Mouse (Mus musculus): ENCODE data around the gene Rac2.

Gene Rac2

DNA sequence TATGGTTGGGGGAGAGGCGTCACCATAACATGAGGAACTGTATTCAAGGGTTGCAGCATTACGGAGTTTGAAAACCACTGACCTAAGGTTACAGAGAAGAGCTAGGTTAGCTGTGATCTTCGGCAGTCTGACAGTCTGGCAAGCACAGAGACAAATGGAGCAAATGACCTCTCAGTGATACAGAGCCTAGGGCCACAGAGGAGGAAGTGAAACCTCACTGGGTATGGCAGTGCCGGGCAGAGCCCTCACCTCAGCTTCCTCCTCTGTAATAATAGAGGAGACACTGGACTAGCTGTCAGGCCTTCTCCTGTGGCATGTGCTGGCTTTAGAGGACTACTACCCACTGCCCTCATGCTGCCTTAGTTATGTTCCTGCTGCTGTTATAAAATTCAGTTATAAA is 16.3 kb upstream of the Rac2 start:
- no peak for DNase-seq (ENCODE audit: low read depth)

DNA sequence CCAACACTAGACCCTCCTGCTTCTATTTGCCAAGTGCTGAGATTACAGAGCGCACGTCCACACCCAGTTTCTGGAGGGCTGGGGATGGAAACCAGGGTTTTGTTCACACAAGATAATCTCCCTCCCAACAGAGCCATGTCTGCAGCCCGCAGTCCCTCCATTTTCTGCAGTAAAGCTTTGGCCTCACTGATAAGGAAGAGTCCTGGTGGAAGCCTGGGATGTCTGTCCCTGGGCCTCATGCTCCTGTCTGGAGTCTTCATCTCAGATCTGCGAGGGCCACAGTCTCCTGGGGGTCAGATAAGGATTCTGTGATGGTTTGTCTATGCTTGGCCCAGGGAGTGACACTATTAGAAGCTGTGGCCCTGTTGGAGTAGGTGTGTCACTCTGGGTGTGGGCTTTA is 15.5 kb upstream of the Rac2 start:
- no peak for DNase-seq (ENCODE audit: low read depth)

DNA sequence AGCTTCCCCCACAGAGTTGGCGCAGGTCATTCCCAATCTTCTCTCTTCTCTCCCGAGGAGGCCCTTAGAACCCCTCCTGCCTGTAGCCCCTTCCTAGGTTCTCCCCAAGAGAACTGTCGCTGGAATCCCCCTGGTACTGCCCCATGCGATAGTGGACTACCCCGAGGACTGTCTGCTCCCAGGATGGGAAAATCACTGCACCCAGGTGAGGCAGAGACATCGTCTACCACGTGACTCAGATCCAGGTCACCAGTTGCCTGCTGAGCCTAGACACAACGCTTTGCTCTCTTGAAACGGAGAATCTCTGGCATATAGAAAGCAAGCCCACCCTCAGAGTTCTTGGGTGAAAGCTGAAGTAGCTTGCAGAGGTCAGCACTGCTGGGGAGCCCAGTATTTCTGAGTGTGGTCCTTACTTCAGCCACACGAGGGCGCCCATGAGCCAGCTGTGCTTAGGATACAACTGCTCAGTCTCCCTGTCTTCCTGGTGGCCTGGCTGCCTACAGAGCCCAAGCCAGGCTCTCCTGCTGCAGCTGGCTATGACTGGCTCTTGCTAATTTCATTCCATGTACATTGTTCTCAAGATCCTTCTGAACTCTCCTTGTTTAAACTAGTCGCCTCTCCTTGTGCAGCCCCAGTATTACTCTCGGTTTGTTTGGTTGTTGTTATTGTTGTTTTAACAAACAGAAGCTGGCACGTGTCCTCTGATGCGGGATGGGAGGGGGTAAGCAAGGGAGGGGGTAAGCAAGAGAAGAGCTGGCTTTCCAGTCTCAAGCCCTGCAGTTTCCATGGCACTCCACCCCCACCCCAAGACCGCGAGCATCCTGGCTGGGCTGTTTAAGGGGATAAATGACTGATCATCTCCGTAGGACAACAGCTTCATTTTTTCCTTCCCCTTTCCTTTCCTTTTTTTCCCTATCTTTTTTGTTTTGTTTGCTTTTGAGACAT is 14.7 kb upstream of the Rac2 start:
- no peak for DNase-seq (ENCODE audit: low read depth)

DNA sequence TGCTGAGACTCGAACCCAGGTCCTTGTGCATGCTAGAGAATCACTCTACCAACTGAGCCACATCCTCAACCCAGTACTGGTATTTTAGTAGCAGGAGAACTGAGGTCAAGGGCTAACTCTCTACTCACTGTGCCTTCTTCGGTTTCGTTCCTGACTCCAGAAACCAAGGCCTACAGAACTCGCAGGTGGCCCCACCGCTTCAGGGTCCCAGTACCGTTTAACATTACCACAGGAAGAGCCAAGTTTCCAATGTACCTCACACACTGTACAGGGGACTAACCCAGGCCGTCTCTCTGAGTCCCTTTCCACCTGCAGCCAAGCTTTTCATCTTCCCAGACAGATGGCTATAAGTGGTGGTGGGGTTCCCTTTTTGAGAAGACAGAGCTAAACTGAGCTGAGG is 12.8 kb upstream of the Rac2 start:
- no peak for DNase-seq (ENCODE audit: low read depth)

DNA sequence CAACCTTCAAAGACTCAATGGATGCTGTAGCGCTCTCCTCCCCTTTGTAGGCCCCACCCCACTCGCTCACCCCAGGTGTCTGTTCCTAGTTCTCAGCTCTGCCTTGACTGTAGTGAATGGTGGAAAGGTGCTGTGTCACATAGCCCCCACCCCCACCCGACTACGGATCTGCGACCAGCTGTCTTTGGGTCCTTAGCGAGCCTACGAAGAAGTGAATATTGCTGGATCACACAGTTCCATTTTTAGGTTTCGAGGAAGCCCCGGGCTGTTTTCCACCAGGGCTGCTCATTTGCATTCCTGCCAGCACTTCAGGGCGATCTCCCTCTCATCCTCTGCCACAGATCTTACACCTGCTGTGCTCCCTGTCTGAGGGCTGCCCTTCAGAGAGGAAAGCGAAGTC is 10.8 kb upstream of the Rac2 start:
- no peak for DNase-seq (ENCODE audit: low read depth)

DNA sequence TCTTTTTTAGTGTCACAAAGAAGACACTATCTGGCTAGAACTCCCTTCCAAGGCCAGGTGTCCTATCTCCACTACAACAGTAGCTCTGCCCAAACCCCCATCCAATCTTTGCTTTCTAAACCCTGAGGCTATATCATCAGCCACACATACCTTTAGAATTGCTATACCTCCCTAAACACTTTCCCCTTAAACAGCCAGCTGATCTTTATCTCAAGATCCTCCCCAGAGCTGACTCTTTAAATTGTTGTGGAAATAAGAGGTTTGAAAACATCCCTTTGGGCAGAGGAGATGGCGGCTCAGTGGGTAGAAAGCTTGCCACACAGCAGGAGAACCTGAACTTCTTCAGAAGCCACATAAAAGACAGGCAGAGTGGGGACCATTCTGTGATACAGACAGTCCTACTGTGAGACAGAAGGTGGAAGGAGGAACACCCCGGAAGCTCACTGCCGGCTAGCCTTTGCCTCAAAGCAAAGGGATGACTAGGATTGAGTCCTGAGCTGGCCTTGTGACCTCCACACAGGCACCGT is 3.8 kb upstream of the Rac2 start:
- no peak for DNase-seq (ENCODE audit: low read depth)

DNA sequence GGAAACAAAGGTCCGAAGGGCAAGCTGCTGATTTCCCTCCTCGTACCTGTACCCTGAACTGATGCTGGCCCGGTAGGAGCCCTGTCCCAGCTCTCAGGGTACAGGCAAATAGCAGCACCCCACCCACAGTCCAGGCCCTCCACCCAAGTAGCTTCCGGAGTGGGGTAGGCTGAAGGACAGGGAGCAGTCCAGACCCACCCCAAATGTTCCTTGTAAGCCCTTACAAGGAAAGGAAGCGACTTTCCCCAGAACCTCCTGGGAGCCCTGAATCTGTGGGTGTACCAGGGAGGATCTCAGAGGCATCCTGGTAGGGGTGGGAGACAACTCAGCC is 348 bp downstream of the Rac2 start:
- no peak for DNase-seq (ENCODE audit: low read depth)

DNA sequence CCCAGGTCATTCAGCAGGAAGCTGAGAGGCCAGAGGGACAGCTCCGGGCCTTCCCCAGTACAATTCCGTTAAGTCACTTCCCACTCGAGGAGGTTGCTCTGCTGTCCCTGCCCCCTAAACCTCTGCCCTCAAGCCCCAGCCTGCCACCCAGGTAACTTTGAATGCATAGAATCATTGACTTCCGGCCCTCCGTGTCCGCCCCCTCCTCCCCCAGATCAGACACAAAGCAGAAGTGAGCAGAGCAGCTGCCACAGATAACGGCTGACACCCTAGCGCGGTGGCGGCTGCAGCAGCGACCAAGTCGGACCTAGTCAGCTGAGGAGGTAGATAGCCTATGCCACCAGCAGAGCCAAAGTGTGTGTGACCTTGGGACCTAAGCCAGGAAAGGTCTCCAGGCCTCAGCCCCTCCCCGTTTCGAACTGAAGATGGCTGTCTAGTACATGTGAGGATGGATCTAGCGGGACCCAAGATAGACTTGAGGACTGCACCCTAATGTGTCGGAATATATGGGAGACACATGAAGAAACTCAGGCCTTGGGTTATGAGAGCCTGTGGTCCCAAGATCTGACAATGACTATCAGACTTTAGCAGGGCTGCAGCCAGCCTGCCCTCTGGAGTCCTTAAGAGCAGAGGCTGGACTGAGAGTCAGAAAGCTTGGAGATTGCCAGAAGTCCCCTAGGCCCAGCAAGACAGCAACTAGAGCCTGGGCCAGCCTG is 871 bp downstream of the Rac2 start:
- no peak for DNase-seq (ENCODE audit: low read depth)

DNA sequence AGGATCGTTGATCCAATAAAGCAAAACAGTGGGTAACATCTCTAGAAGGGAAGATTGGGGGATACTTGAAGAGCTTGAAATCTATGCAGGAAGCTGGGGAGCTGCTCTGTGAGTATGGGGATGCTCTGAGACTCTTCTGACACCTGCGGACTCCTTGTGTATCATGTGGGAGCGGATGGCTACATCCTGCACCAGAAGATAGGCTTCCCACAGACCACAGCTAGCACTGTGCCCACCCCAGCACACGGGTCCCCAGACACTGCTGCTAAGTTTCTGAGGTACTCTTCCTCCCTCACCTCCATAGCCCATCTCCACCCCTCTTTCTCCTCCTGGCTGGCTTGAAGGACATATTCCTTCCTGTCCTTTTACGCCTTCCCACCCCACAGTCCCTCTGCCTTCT is 2.4 kb downstream of the Rac2 start:
- DNase-seq (ENCODE audit: low read depth): no peak

DNA sequence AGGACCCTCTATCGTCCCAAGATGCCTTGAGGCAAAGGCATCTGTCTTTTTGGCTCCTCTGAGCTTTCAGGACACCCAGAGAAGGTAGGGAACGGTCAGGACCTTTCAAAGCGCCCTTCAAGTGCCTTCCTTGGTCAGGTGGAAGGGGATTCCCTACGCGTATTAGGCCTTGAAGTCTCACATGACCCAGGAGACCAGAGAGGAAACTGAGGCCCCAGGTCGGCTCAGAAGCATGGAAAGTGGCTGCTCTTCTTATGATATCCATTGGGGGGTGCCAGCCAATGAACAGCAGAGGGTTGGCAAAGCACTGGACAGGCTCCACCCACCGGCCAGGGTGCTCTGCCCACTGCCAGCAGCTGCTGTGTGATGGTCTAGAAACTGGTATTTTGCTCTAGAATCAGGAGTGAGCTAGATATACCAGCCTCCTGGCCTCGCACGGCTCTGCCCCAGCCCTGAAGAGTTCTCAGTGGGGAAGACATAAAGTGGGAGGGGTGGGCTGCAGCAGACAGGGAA is 4.9 kb downstream of the Rac2 start:
- DNase-seq (ENCODE audit: low read depth): no peak

DNA sequence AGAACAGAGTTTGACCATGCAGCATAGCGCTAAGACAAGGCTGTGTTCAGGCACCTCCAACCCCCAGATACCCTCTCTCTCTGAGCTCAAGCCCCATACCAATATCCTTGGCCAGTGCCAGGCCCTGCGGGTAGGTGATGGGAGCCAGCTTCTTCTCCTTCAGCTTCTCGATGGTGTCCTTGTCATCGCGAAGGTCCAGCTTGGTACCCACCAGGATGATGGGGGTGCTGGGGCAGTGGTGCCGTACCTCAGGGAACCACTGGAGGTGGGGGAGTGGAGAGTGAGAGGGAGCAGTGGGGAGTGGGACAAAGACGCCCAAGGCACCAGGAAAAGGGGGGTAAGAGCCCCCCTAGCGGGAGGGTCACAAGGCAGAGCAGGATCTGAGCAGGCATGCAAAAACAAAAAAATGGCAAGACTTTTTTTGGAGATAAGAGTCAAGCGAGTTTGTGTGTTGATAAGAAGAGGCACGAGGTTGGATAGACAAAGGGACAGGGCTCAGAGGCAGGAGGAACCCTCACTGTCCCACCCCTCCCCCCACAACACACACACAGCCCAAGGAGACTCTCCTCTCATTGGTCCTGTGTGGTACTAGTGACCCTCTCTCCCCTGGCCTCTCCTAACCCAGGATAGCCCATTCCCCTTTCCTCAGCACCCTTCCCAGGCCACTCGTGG is 7.7 kb downstream of the Rac2 start:
- no peak for DNase-seq (ENCODE audit: low read depth)

DNA sequence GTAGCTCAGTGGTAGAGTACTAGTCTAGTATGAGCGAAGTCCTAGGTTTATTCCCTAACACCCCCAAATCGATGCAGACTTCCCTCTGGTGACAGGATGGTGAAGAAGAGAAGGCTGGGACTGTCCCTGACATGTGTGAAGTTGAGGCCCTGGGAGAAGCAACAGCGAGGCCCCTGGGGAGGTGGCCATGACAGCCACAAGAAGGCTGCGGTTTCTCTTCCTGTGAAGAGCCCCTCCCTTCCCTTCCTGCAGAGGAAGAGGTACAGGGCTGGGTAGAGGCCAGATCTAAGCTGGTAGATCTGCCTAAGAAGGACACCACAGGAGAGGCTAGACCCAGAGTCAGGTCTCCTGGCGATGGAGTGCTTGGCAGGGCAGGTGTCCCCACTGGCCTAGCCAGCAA is 8.6 kb downstream of the Rac2 start:
- no peak for DNase-seq (ENCODE audit: low read depth)

DNA sequence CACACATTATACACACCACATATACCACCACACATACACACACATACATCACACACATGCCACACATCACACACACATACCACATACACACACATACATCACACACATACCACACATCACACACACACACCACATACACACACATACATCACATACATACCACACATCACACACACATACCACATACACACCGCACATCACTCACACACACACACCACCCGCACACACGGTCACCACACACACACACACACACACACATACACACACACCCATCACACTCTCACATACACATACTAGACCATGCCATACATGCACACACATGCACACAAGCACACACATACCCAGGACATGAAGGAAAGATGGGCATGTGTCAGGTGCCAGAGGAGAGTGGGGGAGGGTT is 9.2 kb downstream of the Rac2 start:
- DNase-seq (ENCODE audit: low read depth): no peak

DNA sequence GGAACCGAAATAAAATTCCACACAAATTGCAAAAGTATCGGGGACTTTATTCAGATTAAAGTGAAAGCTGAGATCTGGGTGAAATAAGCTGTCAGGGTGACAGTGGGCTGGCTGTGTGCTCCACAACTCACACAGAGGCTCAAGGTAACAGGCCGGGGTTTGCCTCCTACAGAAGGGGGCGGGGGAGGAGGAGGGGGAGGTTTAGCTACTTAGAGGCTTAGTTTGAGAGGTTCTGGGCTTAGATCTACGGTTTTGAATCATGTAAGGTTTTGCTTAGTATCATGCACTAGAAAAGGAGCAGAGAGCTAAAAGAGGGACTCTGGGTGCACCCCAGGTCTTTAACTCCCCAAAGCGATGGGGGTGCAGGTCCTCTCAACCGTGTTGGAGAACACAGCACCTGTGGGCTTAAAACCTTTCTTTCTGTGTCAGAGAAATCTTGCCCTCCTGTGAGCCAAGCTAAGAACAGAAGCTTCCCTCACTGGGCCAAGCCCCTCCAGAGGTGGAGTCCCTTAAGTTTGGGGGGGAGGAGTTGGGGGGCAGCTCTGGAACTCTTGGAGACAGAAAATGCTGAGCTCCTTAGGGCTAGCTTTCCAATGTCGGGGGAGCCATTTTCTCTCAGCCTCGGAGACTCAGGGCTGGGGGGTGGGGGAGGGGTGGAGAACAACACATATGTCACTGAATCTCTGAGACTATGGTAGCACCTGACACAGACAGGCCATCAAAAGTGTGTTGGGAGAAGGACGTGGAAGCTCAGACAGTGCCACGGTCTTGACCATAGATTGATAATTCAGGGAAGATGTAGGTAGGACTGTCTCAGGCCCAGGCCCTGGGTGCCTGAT is 13.2 kb downstream of the Rac2 start:
- DNase-seq (ENCODE audit: low read depth): no peak

DNA sequence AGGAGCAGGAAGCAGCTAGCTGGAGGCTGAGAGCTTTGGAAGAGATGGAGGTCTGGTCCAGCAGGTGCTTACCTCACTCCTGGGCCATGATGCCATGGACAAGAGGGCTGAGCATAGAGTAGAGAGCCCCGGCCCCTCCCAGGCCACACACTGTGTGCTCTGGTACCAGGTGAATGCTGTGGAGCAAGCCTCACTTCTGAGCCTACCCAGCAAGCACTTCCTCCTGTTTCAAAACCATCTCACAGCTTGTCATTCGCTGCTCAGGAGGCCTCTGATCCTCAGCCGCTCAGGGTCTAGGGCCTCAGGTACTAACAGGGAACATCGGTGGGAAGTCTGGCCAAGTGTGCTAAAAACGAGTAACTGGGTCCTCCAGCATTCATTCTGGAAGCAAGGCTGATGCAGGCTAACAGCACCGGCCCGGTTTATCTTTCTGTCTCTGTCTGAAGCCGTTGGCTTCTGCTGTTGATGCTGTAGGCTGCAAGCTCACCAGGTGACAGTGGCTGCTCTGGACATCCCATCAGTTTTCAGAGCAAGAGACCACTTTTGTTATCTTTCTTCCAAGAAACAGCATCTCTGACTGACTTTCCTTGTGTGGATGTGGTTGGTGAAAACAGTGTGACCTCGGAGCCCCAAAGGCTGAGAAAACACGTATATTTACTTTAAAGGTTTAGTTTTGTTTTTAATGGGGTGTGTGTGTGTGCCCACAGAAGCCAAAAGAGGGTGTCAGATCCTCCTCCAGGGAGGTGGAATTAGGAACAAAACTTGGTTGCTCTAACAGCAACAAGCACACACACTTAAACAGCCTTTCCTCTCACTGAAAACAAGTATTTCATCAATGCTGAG is 14.7 kb downstream of the Rac2 start:
- no peak for DNase-seq (ENCODE audit: low read depth)

DNA sequence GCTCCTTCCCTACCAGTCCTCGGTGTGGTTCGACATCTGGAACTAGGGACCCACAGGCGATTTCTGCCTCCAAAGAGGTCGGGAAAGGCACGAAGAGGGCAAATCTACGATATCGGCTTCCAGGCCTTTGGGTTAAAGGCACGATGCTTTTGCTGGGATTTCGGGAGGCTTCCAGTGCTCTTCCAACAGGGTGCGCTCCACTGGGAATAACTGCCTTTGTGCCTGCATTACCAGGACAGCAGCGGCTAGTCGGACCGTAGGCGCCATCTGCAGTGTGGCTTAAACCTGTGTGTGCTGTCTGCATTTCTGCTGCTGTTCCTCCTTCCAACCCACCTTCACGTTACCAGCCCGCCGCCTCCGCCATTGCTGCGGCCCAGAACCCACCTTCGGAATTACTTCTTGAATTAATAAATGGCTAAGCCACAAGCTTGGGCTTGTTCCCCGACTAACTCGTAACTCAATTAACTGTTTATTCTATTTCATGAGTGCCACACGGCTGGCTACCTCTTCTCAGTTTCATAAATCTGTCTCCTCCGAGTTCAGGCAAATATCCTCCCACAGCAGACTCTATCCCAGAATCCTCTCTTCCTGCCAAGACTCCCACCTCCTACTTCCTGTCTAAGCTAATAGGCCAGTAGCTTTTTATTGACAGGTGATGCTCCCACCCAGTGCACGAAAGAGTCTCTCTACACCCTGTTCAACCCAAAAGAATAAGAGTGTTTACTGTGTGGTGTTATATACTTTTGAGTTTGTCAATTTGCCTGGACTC is 17.9 kb downstream of the Rac2 start:
- DNase-seq (ENCODE audit: low read depth): no peak

DNA sequence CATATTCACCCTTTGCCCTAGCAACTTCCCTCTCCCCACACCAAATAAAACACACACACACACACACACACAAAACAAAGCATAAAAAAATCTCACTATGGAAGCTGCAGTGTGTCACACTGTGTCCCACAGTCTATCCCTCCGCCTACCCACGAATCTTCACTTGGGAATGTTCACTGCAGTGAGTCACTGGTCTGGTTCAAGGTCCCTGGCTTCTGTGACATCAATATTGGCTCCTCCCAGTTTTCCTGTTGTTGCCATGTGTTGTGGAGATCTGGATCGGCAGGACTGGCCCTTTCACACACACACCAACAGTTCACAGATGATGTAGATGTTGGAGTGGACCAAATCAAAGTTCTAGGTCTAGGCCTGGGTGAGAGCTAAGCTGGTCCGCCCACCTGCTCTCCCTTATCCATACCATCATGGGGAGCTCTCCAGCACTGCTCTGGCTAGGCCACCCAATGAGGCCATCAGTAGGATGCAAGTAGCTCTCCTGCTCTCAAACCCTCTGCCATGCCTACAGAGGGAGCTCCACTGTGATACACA is 23.3 kb downstream of the Rac2 start:
- DNase-seq (ENCODE audit: low read depth): peak; percentile 3

DNA sequence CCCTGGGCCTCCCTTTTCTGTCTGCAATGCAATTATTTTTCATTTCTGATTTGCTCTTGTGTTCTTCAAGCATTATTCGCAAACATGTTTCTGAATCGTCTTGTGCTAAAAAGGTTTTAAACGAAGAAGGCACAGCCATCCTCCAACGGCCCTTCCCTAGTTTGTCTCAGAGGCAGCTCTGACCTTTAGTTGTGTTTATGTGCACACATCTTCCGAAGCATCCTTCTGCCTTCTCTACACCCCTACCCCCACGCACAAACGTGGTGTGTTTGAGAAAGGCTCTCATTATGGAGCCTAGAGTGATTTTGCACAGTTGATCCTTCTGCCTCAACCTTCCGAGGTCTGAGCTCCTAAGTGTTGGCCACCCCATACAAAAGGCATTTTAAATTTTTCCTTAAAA is 23.9 kb downstream of the Rac2 start:
- DNase-seq (ENCODE audit: low read depth): no peak

DNA sequence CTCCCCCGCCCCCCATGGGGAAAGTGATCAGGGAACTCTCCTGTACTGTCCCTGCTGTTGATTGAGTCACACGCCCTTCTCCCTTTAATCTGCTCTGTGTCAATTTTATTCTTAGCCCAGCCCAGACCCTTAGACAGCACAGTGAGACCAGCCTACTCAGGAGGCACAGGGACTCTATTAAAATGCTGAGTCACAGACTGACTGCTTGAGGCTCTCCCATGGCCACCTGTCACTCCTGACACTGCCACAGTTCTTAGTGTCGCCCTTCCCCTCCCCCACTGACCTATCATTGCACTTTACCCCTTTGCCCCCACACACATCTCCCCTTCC is 24.3 kb downstream of the Rac2 start:
- no peak for DNase-seq (ENCODE audit: low read depth)
